Mouse (Mus musculus): ENCODE measurements around the gene Ces2b. TPM values are rescaled to one million over a fixed set of nuclear protein-coding genes. Genes with fewer than 3 reads are reported as not detected.

The Ces2b gene
- total RNA-seq, 2 experiments from 2014 or later: 0.16 to 0.30 TPM

Other genes starting within 250 kb of the Ces2b start
- 1 to 10 TPM; 7.8 to 8.1 TPM for gene Pdp2, start 240.1 kb upstream of the Ces2b start, total RNA-seq (2021)
- gene Cdh16, start 207.2 kb upstream of the Ces2b start, total RNA-seq (2021): not detected
- gene Rrad, start 200.2 kb upstream of the Ces2b start, total RNA-seq (2021): 1 to 10 TPM; 1.4 to 1.5 TPM
- gene Ciao2b, start 189.6 kb upstream of the Ces2b start, total RNA-seq (2021): 10 to 100 TPM; 24.9 to 35.8 TPM
- not detected for gene Ces2a, start 97.6 kb upstream of the Ces2b start, total RNA-seq (2021)
- gene Ces2c, start 15.5 kb downstream of the Ces2b start, total RNA-seq (2021): not detected
- gene Ces2e, start 94.7 kb downstream of the Ces2b start, total RNA-seq (2021): under 1 TPM in 1 of 2 experiments, not detected in 1; 0.17 TPM
- gene Ces2f, start 115.8 kb downstream of the Ces2b start, total RNA-seq (2021): not detected
- gene Ces2g, start 130.1 kb downstream of the Ces2b start, total RNA-seq (2021): under 1 TPM; 0.19 to 0.20 TPM
- not detected for gene Ces2h, start 169.3 kb downstream of the Ces2b start, total RNA-seq (2021)
- gene Ces3a, start 217.0 kb downstream of the Ces2b start, total RNA-seq (2021): not detected